Mouse (Mus musculus): Measurements from ENCODE around the gene Ppp3ca. TPM values are rescaled to one million over a fixed set of nuclear protein-coding genes. Genes with fewer than 3 reads are reported as not detected.

Gene Ppp3ca
- polyA plus RNA-seq, 1 experiment from 2014 or later: 56.8 TPM

DNA sequence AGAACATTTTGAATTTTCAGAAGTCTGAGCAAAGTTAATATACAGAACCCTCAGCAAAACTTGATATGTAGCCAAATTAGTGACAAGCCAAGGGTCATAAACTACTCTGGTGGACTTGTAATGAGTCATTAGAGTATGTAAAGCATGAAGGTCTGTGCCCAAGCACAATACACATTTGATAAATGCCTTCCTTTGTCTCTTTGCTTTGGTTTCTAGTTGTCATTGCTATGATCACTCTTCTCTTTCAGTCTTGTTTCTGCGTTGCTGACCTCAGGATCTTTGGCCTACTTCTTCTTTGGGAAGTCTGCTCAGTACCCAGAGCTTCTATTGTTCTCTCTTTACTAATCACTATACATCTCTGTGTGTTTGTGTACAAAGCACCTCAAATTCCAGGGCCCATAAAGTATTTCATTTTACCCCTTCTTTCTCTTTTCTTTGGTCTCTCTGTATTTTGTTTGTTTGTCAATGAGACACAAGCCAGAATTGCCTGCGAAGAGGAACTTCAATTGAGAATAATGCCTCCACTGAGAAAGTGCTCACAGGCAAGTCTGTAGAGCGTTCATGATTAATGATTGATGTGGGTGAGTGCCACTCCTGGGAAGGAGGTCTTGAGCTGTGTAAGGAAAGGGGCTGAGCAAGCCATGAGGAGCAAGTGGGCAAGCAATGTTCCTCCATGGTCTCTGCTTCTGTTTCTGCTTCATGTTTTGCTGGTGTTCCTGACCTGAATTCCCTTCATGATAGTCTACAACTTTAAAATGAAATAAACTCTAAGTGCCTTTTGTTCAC is 316.4 kb downstream of the Ppp3ca start:
- H3K4me1 ChIP-seq (ENCODE audit: control insufficient read depth, insufficient read depth, low read length): no peaks in the 10 kb centered on the region
- H3K9me3 ChIP-seq (ENCODE audit: control insufficient read depth, low read depth, low read length): no peaks in the 10 kb centered on the region
- no peaks in the 10 kb centered on the region for H3K27me3 ChIP-seq (ENCODE audit: control insufficient read depth, insufficient read depth, low read length)
- WGBS: 54% methylated on average over 3 of the region's 3 CpGs
- no peak overlapping the region for H3K27ac ChIP-seq (ENCODE audit: low read length)
- H3K4me3 ChIP-seq (ENCODE audit: low read depth, low read length): no peak overlapping the region
- ATAC-seq (ENCODE audit: insufficient number of reproducible peaks, insufficient read depth, low FRiP score, low read depth): no peak
- H3K36me3 ChIP-seq (ENCODE audit: control insufficient read depth, insufficient read depth, low read length): no peaks in the 10 kb centered on the region
- H3K9ac ChIP-seq (replicated peaks; ENCODE audit: low read depth, low read length): no peak overlapping the region
- no peak overlapping the region for H3K4me2 ChIP-seq (replicated peaks; ENCODE audit: low read depth, low read length)

Small RNA genes within 50 kb of the gene (microRNA-seq; reads per million reads assigned to microRNA genes)
- not detected for gene Gm44327
